Mouse (Mus musculus) lung, postnatal 14 days (tissue): Measurements from ENCODE around the gene Npl.

Experiments
- DNase-seq: peaks from one replicate; pipeline ENCODE4 v3.0.0; 2021

Npl gene

GRCm38 (mm10) chr1:153549536-153550199, at the start of gene Npl:
Gene Npl (minus strand): TSS chr1:153550045.
- DNase-seq: peak; percentile 65

GRCm38 (mm10) chr1:153599302-153600045, 49.6 kb upstream of the Npl start:
- no peak for DNase-seq

GRCm38 (mm10) chr1:153598773-153599172, 48.9 kb upstream of the Npl start:
- peak; percentile 50 for DNase-seq

GRCm38 (mm10) chr1:153593678-153594077, 43.8 kb upstream of the Npl start:
- no peak for DNase-seq

GRCm38 (mm10) chr1:153590176-153590734, 40.4 kb upstream of the Npl start:
- DNase-seq: peak; percentile 31

GRCm38 (mm10) chr1:153587956-153588355, 38.1 kb upstream of the Npl start:
- no peak for DNase-seq

GRCm38 (mm10) chr1:153586826-153587225, 37.0 kb upstream of the Npl start:
- DNase-seq: no peak

- DNase-seq: no peak
These were observed 35.9 kb upstream of the Npl start for GRCm38 (mm10) chr1:153585752-153586151.

- DNase-seq: no peak
These were observed 33.3 kb upstream of the Npl start for GRCm38 (mm10) chr1:153583189-153583588.

GRCm38 (mm10) chr1:153574730-153575129, 24.9 kb upstream of the Npl start:
- no peak for DNase-seq

GRCm38 (mm10) chr1:153572271-153573043, 22.6 kb upstream of the Npl start:
- no peak for DNase-seq

GRCm38 (mm10) chr1:153565701-153566100, 15.9 kb upstream of the Npl start:
- no peak for DNase-seq

GRCm38 (mm10) chr1:153564701-153565100, 14.9 kb upstream of the Npl start:
- DNase-seq: no peak

- DNase-seq: no peak
These were observed 13.8 kb upstream of the Npl start for GRCm38 (mm10) chr1:153563675-153564074.

GRCm38 (mm10) chr1:153560805-153561204, 11.0 kb upstream of the Npl start:
- no peak for DNase-seq

GRCm38 (mm10) chr1:153559701-153560100, 9.9 kb upstream of the Npl start:
- DNase-seq: no peak

- DNase-seq: peak; percentile 83
These were observed 9.3 kb upstream of the Npl start for GRCm38 (mm10) chr1:153559126-153559647.

- peak; percentile 55 for DNase-seq
These were observed 7.1 kb upstream of the Npl start for GRCm38 (mm10) chr1:153556896-153557295.

- no peak for DNase-seq
These were observed 6.4 kb upstream of the Npl start for GRCm38 (mm10) chr1:153556202-153556601.

- peak; percentile 72 for DNase-seq
These were observed 969 bp upstream of the Npl start for GRCm38 (mm10) chr1:153550814-153551213.

GRCm38 (mm10) chr1:153547555-153547954, 2.3 kb downstream of the Npl start:
- no peak for DNase-seq

- no peak for DNase-seq
These were observed 4.6 kb downstream of the Npl start for GRCm38 (mm10) chr1:153545196-153545595.

GRCm38 (mm10) chr1:153542726-153543320, 7.0 kb downstream of the Npl start:
- peak; percentile 27 for DNase-seq
